Comparison of ENCODE assay signal across 13 mouse cellular contexts in the genomic region with DNA sequence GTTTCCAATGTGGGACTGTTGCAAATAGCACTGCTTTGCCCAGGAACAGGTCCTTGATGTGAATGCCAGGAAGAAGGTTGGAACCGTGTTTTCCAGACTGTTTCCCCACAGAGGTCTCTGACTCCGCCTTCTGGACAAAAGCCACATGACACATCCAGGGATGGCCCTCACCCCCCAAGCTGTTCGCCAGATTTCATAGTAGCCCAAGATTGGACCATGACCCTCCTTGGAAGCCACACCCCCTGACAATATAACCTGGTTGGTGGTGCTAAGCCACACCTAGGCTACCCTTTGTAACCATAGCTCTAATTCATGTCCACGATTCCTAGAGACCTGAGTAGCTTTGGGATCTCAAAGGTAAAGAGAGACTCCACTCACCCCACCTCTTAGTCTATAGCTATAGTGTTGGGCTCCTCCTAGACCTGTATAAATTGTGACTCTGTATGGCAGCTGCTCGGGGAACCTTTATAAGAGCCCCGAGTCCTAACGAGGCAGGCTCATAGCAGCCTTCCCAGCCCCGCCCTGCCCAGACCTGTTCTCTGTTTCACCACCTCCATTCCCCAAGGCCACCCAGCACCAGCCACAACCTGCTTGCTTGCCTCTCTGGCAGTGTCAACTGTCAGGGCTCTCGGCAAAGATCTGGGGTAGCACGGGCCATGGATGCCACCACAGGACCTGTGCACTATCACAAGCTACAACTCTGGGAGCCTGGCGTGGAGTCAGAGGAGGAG. TPM values are rescaled to one million over a fixed set of nuclear protein-coding genes. Genes with fewer than 3 reads are reported as not detected.
DNase-seq lines count a peak whose midpoint lies in the region; ATAC-seq and TF ChIP-seq lines count a peak whose summit lies in the region.
"Had no signal": no experiment of that assay in that cellular context is flagged by ENCODE, and none has a peak within 500 bp of the region (broad histone marks: within the 10 kb centered on the region; RNA-seq: fewer than 3 reads in every experiment).

Gene Ggt6 (plus strand): TSS at position 564 of the 731 bp plus-strand sequence.

- 16% methylated on average over 11 of the region's 11 CpGs for WGBS in liver, adult 2 months
- WGBS in liver, embryonic 11.5 days: 58% methylated on average over 11 of the region's 11 CpGs

- no peak within 1 kb of the TSS for H3K4me2 ChIP-seq in liver, embryonic 11.5 days
- H3K4me2 ChIP-seq: forebrain, embryonic 15.5 days; hindbrain, embryonic 14.5 days; liver, embryonic 15.5 days had no signal

- no peaks in the 10 kb centered on the region for H3K9me3 ChIP-seq in liver, embryonic 11.5 days (ENCODE audit: control insufficient read depth, low read length)
- H3K9me3 ChIP-seq: forebrain, embryonic 15.5 days; liver, embryonic 15.5 days had no signal

- no peak for ATAC-seq in liver, embryonic 11.5 days (replicated peaks; ENCODE audit: low FRiP score)
- ATAC-seq: forebrain, embryonic 15.5 days had no signal

- H3K4me1 ChIP-seq in liver, adult 2 months (ENCODE audit: control insufficient read depth, insufficient read depth, low read length): peaks cover 20% of the 10 kb centered on the region
- no peaks in the 10 kb centered on the region for H3K4me1 ChIP-seq in liver, embryonic 11.5 days (replicated peaks; ENCODE audit: control insufficient read depth, insufficient read depth, low read length)

- H3K9ac ChIP-seq in liver, adult 2 months (ENCODE audit: low read depth, low read length): peak within 1 kb of the TSS; percentile 71
- no peak within 1 kb of the TSS for H3K9ac ChIP-seq in liver, embryonic 11.5 days (ENCODE audit: low read depth, low read length)
- H3K9ac ChIP-seq: forebrain, embryonic 15.5 days; hindbrain, embryonic 14.5 days; liver, embryonic 15.5 days had no signal

- no peak for TF ChIP-seq POLR2A in liver, adult 2 months (IDR thresholded peaks at IDR 0.05; ENCODE audit: extremely low read depth, insufficient read depth, low read length)

- H3K79me2 ChIP-seq in liver, adult 2 months (ENCODE audit: control insufficient read depth, insufficient read depth, low read length): 0 out of 2 replicates have a peak, but pooled peaks cover 3% of the 10 kb centered on the region

- H3K27ac ChIP-seq in liver, adult 2 months (replicated peaks; ENCODE audit: insufficient read depth, low read depth, low read length): peak within 1 kb of the TSS; percentile 94
- H3K27ac ChIP-seq in liver, embryonic 11.5 days (ENCODE audit: low read depth, low read length): no peak within 1 kb of the TSS
- H3K27ac ChIP-seq: forebrain, embryonic 15.5 days; hindbrain, embryonic 14.5 days; liver, embryonic 15.5 days had no signal

- TF ChIP-seq CTCF in liver, adult 2 months (IDR thresholded peaks at IDR 0.05; ENCODE audit: low read depth, low read length): no peak

- peak; percentile 97 for DNase-seq in liver, adult 2 months (ENCODE audit: extremely low read depth, low read depth, low spot score)
- no peak for DNase-seq in liver, embryonic 11.5 days (ENCODE audit: low spot score)
- peak; percentile 83 for DNase-seq in adrenal gland, adult 2 months
- DNase-seq in kidney, adult 11 months: peak; percentile 92
- DNase-seq in lung, postnatal 10 days: peak; percentile 54
- DNase-seq in frontal cortex, postnatal 36 days (ENCODE audit: low spot score in 2 of 2): no peak
- no peak for DNase-seq in natural killer cell, adult 2 months (ENCODE audit: low spot score in 2 of 2)
- no peak for DNase-seq in right cerebral cortex, postnatal 14 days
- DNase-seq: cerebellum, adult 2 months had no signal

- no peaks in the 10 kb centered on the region for H3K36me3 ChIP-seq in liver, adult 2 months (ENCODE audit: control insufficient read depth, insufficient read depth, low read length)
- H3K36me3 ChIP-seq in liver, embryonic 11.5 days (ENCODE audit: control insufficient read depth, insufficient read depth, low read length): no peaks in the 10 kb centered on the region
- H3K36me3 ChIP-seq: forebrain, embryonic 15.5 days; liver, embryonic 15.5 days had no signal

- peak within 1 kb of the TSS; percentile 68 for H3K4me3 ChIP-seq in liver, adult 2 months (ENCODE audit: insufficient read depth, low read depth, low read length)
- no peak within 1 kb of the TSS for H3K4me3 ChIP-seq in liver, embryonic 11.5 days (ENCODE audit: low read depth, low read length)
- H3K4me3 ChIP-seq: forebrain, embryonic 15.5 days; liver, embryonic 15.5 days had no signal

- no peaks in the 10 kb centered on the region for H3K27me3 ChIP-seq in liver, adult 2 months (ENCODE audit: control insufficient read depth, insufficient read depth, low read length)
- no peaks in the 10 kb centered on the region; the same call in 1 of the 2 replicates for H3K27me3 ChIP-seq in liver, embryonic 11.5 days (replicated peaks; ENCODE audit: control insufficient read depth, insufficient read depth, low read length)
- H3K27me3 ChIP-seq: forebrain, embryonic 15.5 days; liver, embryonic 15.5 days had no signal

RNA-seq across cellular contexts. Expression of gene Ggt6, which starts in this region (rescaled TPM):
- total RNA-seq in liver, adult 2 months (2014; rRNA removed): 13.6 and 16.2 TPM in 2 replicates
- polyA plus RNA-seq in liver, adult 2 months (2012; rRNA removed): 33.7 and 44.3 TPM in 2 replicates
- polyA plus RNA-seq in liver, embryonic 11.5 days (2014; fragmentation: Nextera tagmentation; extraction: Ambion mirVana): not detected in 2 replicates
- 1 to 10 TPM in 1 of 2 experiments, under 1 TPM in 1; 0.83 to 4.7 TPM for total RNA-seq in adrenal gland, adult 2 months (2021)
- 8.5 and 13.4 TPM in 2 replicates for polyA plus RNA-seq in adrenal gland, adult 2 months (2012; rRNA removed)
- polyA plus RNA-seq: forebrain, embryonic 15.5 days; neural tube, embryonic 14.5 days had no signal

Comparison
In these comparisons a context has a peak if more than half of its experiments do, and no peak if none do; other contexts are left out.
1. DNase-seq: peak in liver, adult 2 months (single experiment), adrenal gland, adult 2 months (single experiment), kidney, adult 11 months (single experiment) and lung, postnatal 10 days (single experiment); none in liver, embryonic 11.5 days (single experiment), frontal cortex, postnatal 36 days (0 of 2), natural killer cell, adult 2 months (0 of 2) and right cerebral cortex, postnatal 14 days (single experiment).